Mouse (Mus musculus) heart, embryonic 16.5 days (tissue): ENCODE data around the gene Prlh. TPM values are rescaled to one million over a fixed set of nuclear protein-coding genes. Genes with fewer than 3 reads are reported as not detected.

Source experiments
- ATAC-seq: fragments of 200-750 bp; cut with Nextera tagmentation; replicated peaks from 2 replicates; pipeline ENCODE4 v1.8.0; 2017; ENCODE audit warnings: moderate number of reproducible peaks; ENCODE audit not compliant: insufficient read depth, low FRiP score; ENCODE audit errors: extremely low read depth
- H3K27ac ChIP-seq: fragments of 300-500 bp; sonication (generic); 2 replicates; pipeline ENCODE4 v1.5.1; 2014; ENCODE audit warnings: mild to moderate bottlenecking, low read length, control low read depth, moderate library complexity
- H3K27me3 ChIP-seq: fragments of 300-500 bp; sonication (generic); 2 replicates; pipeline ENCODE4 v1.6.1; 2014; ENCODE audit warnings: low read length, mixed read lengths; ENCODE audit not compliant: control insufficient read depth, insufficient read depth
- H3K36me3 ChIP-seq: fragments of 300-500 bp; sonication (generic); 2 replicates; pipeline ENCODE4 v1.6.1; 2014; ENCODE audit not compliant: control insufficient read depth, insufficient read depth
- H3K4me1 ChIP-seq: fragments of 300-500 bp; sonication (generic); 2 replicates; pipeline ENCODE4 v1.6.1; 2014; ENCODE audit warnings: low read length, mixed read lengths; ENCODE audit not compliant: control insufficient read depth, insufficient read depth
- H3K4me2 ChIP-seq: fragments of 300-500 bp; sonication (generic); 2 replicates; pipeline ENCODE4 v1.6.1; 2014; ENCODE audit warnings: low read depth, mild to moderate bottlenecking, control low read depth, low read length
- H3K4me3 ChIP-seq: fragments of 300-500 bp; sonication (generic); 2 replicates; pipeline ENCODE4 v1.5.1; 2014; ENCODE audit warnings: mild to moderate bottlenecking, control low read depth, low read length
- H3K9ac ChIP-seq: fragments of 300-500 bp; sonication (generic); 2 replicates; pipeline ENCODE4 v1.6.1; 2014; ENCODE audit warnings: low read length, control low read depth
- H3K9me3 ChIP-seq: fragments of 300-500 bp; sonication (generic); replicated peaks from 2 replicates; pipeline ENCODE4 v1.6.1; 2016; ENCODE audit warnings: low read length; ENCODE audit not compliant: control insufficient read depth
- WGBS: fragments of 180-500 bp; shearing (Covaris S2); extraction: QIAGEN DNeasy Blood & Tissue Kit; methylation state at CpG from one replicate; pipeline ENCODE4 v1.1.7; 2014; 5-methylcytosine and 5-hydroxymethylcytosine counted together
- polyA plus RNA-seq: library from polyadenylated mRNA; unstranded; fragments of >200 nt; fragmentation: Nextera tagmentation; extraction: Ambion mirVana; gene quantifications from 2 replicates; pipeline ENCODE4 v1.2.1, GENCODE M21; 2015

The Prlh gene
- polyA plus RNA-seq, 1 experiment from 2014 or later = not detected

- Histone ChIP-seq H3K9me3 (no peaks in the 10 kb centered on the region), H3K27me3 (no peaks in the 10 kb centered on the region), H3K4me1 (peaks cover 39% of the 10 kb centered on the region), H3K36me3 (no peaks in the 10 kb centered on the region), H3K4me3 (no peak overlapping the region), H3K9ac (peak overlapping the region; percentile 53), H3K27ac (peak overlapping the region; percentile 83), H3K4me2 (peak overlapping the region; percentile 39)
- ATAC-seq = peak; percentile 85
- 40% methylated on average over 7 of the region's 7 CpGs for WGBS
These were observed 14.7 kb downstream of the Prlh start for GRCm38 (mm10) chr1:90967583-90967982.

- Histone ChIP-seq H3K27ac (no peak overlapping the region), H3K27me3 (no peaks in the 10 kb centered on the region), H3K4me2 (peak overlapping the region; percentile 36; the same call in 1 of the 2 replicates), H3K9me3 (no peaks in the 10 kb centered on the region), H3K4me3 (no peak overlapping the region), H3K4me1 (peaks cover 40% of the 10 kb centered on the region), H3K9ac (no peak overlapping the region), H3K36me3 (no peaks in the 10 kb centered on the region)
- WGBS = 78% methylated on average over 4 of the region's 4 CpGs
- no peak for ATAC-seq
These were observed 15.7 kb downstream of the Prlh start for GRCm38 (mm10) chr1:90968649-90969048.

- peak within 1 kb of the TSS; percentile 60 for H3K9ac ChIP-seq
- peak within 1 kb of the TSS; percentile 36 for H3K4me2 ChIP-seq
- H3K9me3 ChIP-seq = no peaks in the 10 kb centered on the region
- H3K36me3 ChIP-seq = no peaks in the 10 kb centered on the region
- 35% methylated on average over 9 of the region's 9 CpGs for WGBS
- peak within 1 kb of the TSS; percentile 10; the same call in 1 of the 2 replicates for H3K4me3 ChIP-seq
- no peak for ATAC-seq
- no peak within 1 kb of the TSS for H3K27ac ChIP-seq
- peaks cover 45% of the 10 kb centered on the region for H3K4me1 ChIP-seq
- H3K27me3 ChIP-seq = no peaks in the 10 kb centered on the region
These were observed 16.5 kb downstream of the Prlh start, which contains the start of gene Rab17 for GRCm38 (mm10) chr1:90969347-90969784. TSS of gene Rab17 (minus strand) at chr1:90969661.

GRCm38 (mm10) chr1:90969881-90970390 is 17.0 kb downstream of the Prlh start:
- ATAC-seq = no peak
- 75% methylated on average over 10 of the region's 10 CpGs for WGBS
- no peaks in the 10 kb centered on the region for H3K27me3 ChIP-seq

GRCm38 (mm10) chr1:90972911-90973573 is 20.1 kb downstream of the Prlh start:
- Histone ChIP-seq H3K4me1 (peaks cover 44% of the 10 kb centered on the region), H3K27ac (peak overlapping the region; percentile 61), H3K9me3 (no peaks in the 10 kb centered on the region), H3K4me3 (no peak overlapping the region), H3K9ac (peak overlapping the region; percentile 70), H3K27me3 (no peaks in the 10 kb centered on the region), H3K4me2 (peak overlapping the region; percentile 10; the same call in 1 of the 2 replicates), H3K36me3 (no peaks in the 10 kb centered on the region)
- 17% methylated on average over 9 of the region's 9 CpGs for WGBS
- ATAC-seq = peak; percentile 71

More at GRCm38 (mm10) chr1:90969881-90970390, 17.0 kb downstream of the Prlh start:
- Histone ChIP-seq H3K4me1 (peaks cover 48% of the 10 kb centered on the region), H3K4me2 (no peak overlapping the region), H3K9ac (no peak overlapping the region), H3K9me3 (no peaks in the 10 kb centered on the region), H3K27ac (no peak overlapping the region), H3K36me3 (no peaks in the 10 kb centered on the region), H3K4me3 (no peak overlapping the region)

- Histone ChIP-seq H3K27ac (peak overlapping the region; percentile 61), H3K4me2 (no peak overlapping the region)
- WGBS = 85% methylated on average over 2 of the region's 2 CpGs
These were observed 20.6 kb downstream of the Prlh start for GRCm38 (mm10) chr1:90973574-90973911.

GRCm38 (mm10) chr1:90974906-90975649 is 22.2 kb downstream of the Prlh start:
- Histone ChIP-seq H3K4me3 (no peak overlapping the region), H3K9ac (peak overlapping the region; percentile 46; the same call in 1 of the 2 replicates), H3K9me3 (no peaks in the 10 kb centered on the region), H3K27me3 (no peaks in the 10 kb centered on the region), H3K4me2 (no peak overlapping the region), H3K4me1 (peaks cover 33% of the 10 kb centered on the region), H3K27ac (0 out of 2 replicates have a peak overlapping the region, but pooled peaks have one; percentile 15), H3K36me3 (no peaks in the 10 kb centered on the region)
- ATAC-seq = no peak
- WGBS = 27% methylated on average over 12 of the region's 12 CpGs

More at GRCm38 (mm10) chr1:90973574-90973911, 20.6 kb downstream of the Prlh start:
- peak overlapping the region; percentile 70 for H3K9ac ChIP-seq
- H3K36me3 ChIP-seq = no peaks in the 10 kb centered on the region
- no peaks in the 10 kb centered on the region for H3K27me3 ChIP-seq
- peak; percentile 34 for ATAC-seq
- H3K9me3 ChIP-seq = no peaks in the 10 kb centered on the region
- peaks cover 40% of the 10 kb centered on the region for H3K4me1 ChIP-seq
- H3K4me3 ChIP-seq = no peak overlapping the region

GRCm38 (mm10) chr1:90975960-90976359 is 23.1 kb downstream of the Prlh start:
- Histone ChIP-seq H3K36me3 (no peaks in the 10 kb centered on the region), H3K27me3 (no peaks in the 10 kb centered on the region), H3K9ac (no peak overlapping the region), H3K4me1 (peaks cover 36% of the 10 kb centered on the region), H3K9me3 (no peaks in the 10 kb centered on the region), H3K4me3 (no peak overlapping the region), H3K27ac (no peak overlapping the region), H3K4me2 (no peak overlapping the region)
- WGBS = 88% methylated on average over 4 of the region's 4 CpGs
- no peak for ATAC-seq
